In genomic region chr14:79467621-79468020, GRCm38 (mm10) we compare ENCODE assay signal across 8 mouse cellular contexts. TPM values are rescaled to one million over a fixed set of nuclear protein-coding genes. Genes with fewer than 3 reads are reported as not detected.
DNase-seq lines count a peak whose midpoint lies in the region; ATAC-seq and TF ChIP-seq lines count a peak whose summit lies in the region.

No protein-coding gene starts in this region.

- peak; percentile 95 for TF ChIP-seq CTCF in layer of hippocampus, adult 2 months (conservative IDR thresholded peaks at IDR 0.05)

- no peaks in the 10 kb centered on the region for H3K9me3 ChIP-seq in heart, embryonic 11.5 days (replicated peaks; ENCODE audit: control insufficient read depth, low read length)
- H3K9me3 ChIP-seq in embryonic facial prominence, embryonic 11.5 days (replicated peaks; ENCODE audit: control insufficient read depth, low read length), result no peaks in the 10 kb centered on the region
- no peaks in the 10 kb centered on the region for H3K9me3 ChIP-seq in forebrain, embryonic 15.5 days

- ATAC-seq in heart, embryonic 11.5 days (replicated peaks; ENCODE audit: insufficient number of reproducible peaks, low FRiP score, low TSS enrichment), result no peak
- ATAC-seq in embryonic facial prominence, embryonic 11.5 days (replicated peaks; ENCODE audit: insufficient number of reproducible peaks, low FRiP score, low TSS enrichment, low read depth), result no peak
- ATAC-seq in forebrain, embryonic 15.5 days (replicated peaks), result no peak

- H3K9ac ChIP-seq in heart, embryonic 11.5 days (ENCODE audit: low read depth, low read length), result no peak overlapping the region
- no peak overlapping the region for H3K9ac ChIP-seq in embryonic facial prominence, embryonic 11.5 days (replicated peaks; ENCODE audit: low read length)
- no peak overlapping the region for H3K9ac ChIP-seq in forebrain, embryonic 15.5 days (replicated peaks)

- H3K27ac ChIP-seq in heart, embryonic 11.5 days (ENCODE audit: low read depth, low read length), result no peak overlapping the region
- H3K27ac ChIP-seq in embryonic facial prominence, embryonic 11.5 days (replicated peaks; ENCODE audit: low read depth, low read length), result no peak overlapping the region
- peak overlapping the region; percentile 40; the same call in 1 of the 2 replicates for H3K27ac ChIP-seq in layer of hippocampus, adult 2 months
- no peak overlapping the region for H3K27ac ChIP-seq in forebrain, embryonic 15.5 days (replicated peaks)

- H3K4me3 ChIP-seq in heart, embryonic 11.5 days (ENCODE audit: low read depth, low read length), result no peak overlapping the region
- no peak overlapping the region for H3K4me3 ChIP-seq in embryonic facial prominence, embryonic 11.5 days (ENCODE audit: low read depth, low read length)
- H3K4me3 ChIP-seq in layer of hippocampus, adult 2 months, result no peak overlapping the region
- no peak overlapping the region for H3K4me3 ChIP-seq in forebrain, embryonic 15.5 days

- DNase-seq in heart, adult 11 months, result peak; percentile 80
- DNase-seq in urinary bladder, postnatal 36 days (ENCODE audit: low spot score in 2 of 2), result peak; percentile 35 to 52
- no peak for DNase-seq in urinary bladder, postnatal 4 days (ENCODE audit: low spot score in 2 of 2)
- DNase-seq in embryonic facial prominence, embryonic 11.5 days (ENCODE audit: low spot score), result peak; percentile 74
- DNase-seq in layer of hippocampus, adult 2 months (ENCODE audit: low spot score in 2 of 2), result peak; percentile 58 to 64
- peak; percentile 53 for DNase-seq in naive thymus-derived CD4-positive, alpha-beta T cell, adult 2 months (ENCODE audit: low read depth)

- no peaks in the 10 kb centered on the region for H3K27me3 ChIP-seq in heart, embryonic 11.5 days (ENCODE audit: control insufficient read depth, insufficient read depth, low read length)
- H3K27me3 ChIP-seq in embryonic facial prominence, embryonic 11.5 days (ENCODE audit: control insufficient read depth, insufficient read depth, low read length), result no peaks in the 10 kb centered on the region
- no peaks in the 10 kb centered on the region for H3K27me3 ChIP-seq in forebrain, embryonic 15.5 days

- H3K36me3 ChIP-seq in heart, embryonic 11.5 days (ENCODE audit: control insufficient read depth, insufficient read depth, low read length), result peaks cover 38% of the 10 kb centered on the region
- no peaks in the 10 kb centered on the region; the same call in none of the 2 replicates for H3K36me3 ChIP-seq in embryonic facial prominence, embryonic 11.5 days (replicated peaks; ENCODE audit: control insufficient read depth, insufficient read depth, low read depth, low read length)
- H3K36me3 ChIP-seq in forebrain, embryonic 15.5 days, result peaks cover 80% of the 10 kb centered on the region

- no peaks in the 10 kb centered on the region for H3K4me1 ChIP-seq in heart, embryonic 11.5 days (ENCODE audit: control insufficient read depth, insufficient read depth, low read length)
- no peaks in the 10 kb centered on the region for H3K4me1 ChIP-seq in embryonic facial prominence, embryonic 11.5 days (ENCODE audit: control insufficient read depth, insufficient read depth, low read length)
- no peaks in the 10 kb centered on the region for H3K4me1 ChIP-seq in forebrain, embryonic 15.5 days

- 20% methylated on average over 3 of the region's 3 CpGs for WGBS in heart, embryonic 11.5 days (ENCODE audit: insufficient replicate concordance)
- 23% methylated on average over 3 of the region's 3 CpGs for WGBS in embryonic facial prominence, embryonic 11.5 days
- 23% methylated on average over 3 of the region's 3 CpGs for WGBS in forebrain, embryonic 15.5 days

- no peak overlapping the region for H3K4me2 ChIP-seq in heart, embryonic 11.5 days
- no peak overlapping the region for H3K4me2 ChIP-seq in embryonic facial prominence, embryonic 11.5 days (ENCODE audit: low read depth, low read length)
- H3K4me2 ChIP-seq in forebrain, embryonic 15.5 days (replicated peaks), result no peak overlapping the region

RNA-seq across cellular contexts. Expression of gene Elf1, which starts 13.4 kb away (rescaled TPM):
- polyA plus RNA-seq in heart, embryonic 11.5 days (2014; fragmentation: Nextera tagmentation; extraction: Ambion mirVana), result 8.3 and 8.6 TPM in 2 replicates
- polyA plus RNA-seq in embryonic facial prominence, embryonic 11.5 days (2014; fragmentation: Nextera tagmentation; extraction: Ambion mirVana), result 8.3 and 10.1 TPM in 2 replicates
- total RNA-seq in layer of hippocampus, adult 2 months (2021), result 1 to 10 TPM; 4.6 to 4.8 TPM
- 3.3 and 3.7 TPM in 2 replicates for polyA plus RNA-seq in forebrain, embryonic 15.5 days (2015; fragmentation: Nextera tagmentation; extraction: Ambion mirVana)

RNA-seq across cellular contexts. Expression of gene Wbp4, which starts 13.7 kb away (rescaled TPM):
- 35.7 and 38.2 TPM in 2 replicates for polyA plus RNA-seq in heart, embryonic 11.5 days (2014; fragmentation: Nextera tagmentation; extraction: Ambion mirVana)
- 62.6 and 69.4 TPM in 2 replicates for polyA plus RNA-seq in embryonic facial prominence, embryonic 11.5 days (2014; fragmentation: Nextera tagmentation; extraction: Ambion mirVana)
- 10 to 100 TPM; 50.4 to 52.8 TPM for total RNA-seq in layer of hippocampus, adult 2 months (2021)
- 43.4 and 46.8 TPM in 2 replicates for polyA plus RNA-seq in forebrain, embryonic 15.5 days (2015; fragmentation: Nextera tagmentation; extraction: Ambion mirVana)

RNA-seq across cellular contexts. Expression of gene Kbtbd6, which starts 16.0 kb away (rescaled TPM):
- 2.5 and 3.2 TPM in 2 replicates for polyA plus RNA-seq in heart, embryonic 11.5 days (2014; fragmentation: Nextera tagmentation; extraction: Ambion mirVana)
- polyA plus RNA-seq in embryonic facial prominence, embryonic 11.5 days (2014; fragmentation: Nextera tagmentation; extraction: Ambion mirVana), result 6.3 and 7.4 TPM in 2 replicates
- 1 to 10 TPM in 1 of 2 experiments, under 1 TPM in 1; 0.91 to 1.2 TPM for total RNA-seq in layer of hippocampus, adult 2 months (2021)
- 3.0 and 4.0 TPM in 2 replicates for polyA plus RNA-seq in forebrain, embryonic 15.5 days (2015; fragmentation: Nextera tagmentation; extraction: Ambion mirVana)

RNA-seq across cellular contexts. Expression of gene Kbtbd7, which starts 41.3 kb away (rescaled TPM):
- 9.1 and 11.1 TPM in 2 replicates for polyA plus RNA-seq in heart, embryonic 11.5 days (2014; fragmentation: Nextera tagmentation; extraction: Ambion mirVana)
- 22.0 and 22.8 TPM in 2 replicates for polyA plus RNA-seq in embryonic facial prominence, embryonic 11.5 days (2014; fragmentation: Nextera tagmentation; extraction: Ambion mirVana)
- total RNA-seq in layer of hippocampus, adult 2 months (2021), result 10 to 100 TPM; 39.9 to 44.0 TPM
- 23.6 and 23.7 TPM in 2 replicates for polyA plus RNA-seq in forebrain, embryonic 15.5 days (2015; fragmentation: Nextera tagmentation; extraction: Ambion mirVana)

Comparison
In these comparisons a context has a peak if more than half of its experiments do, and no peak if none do; other contexts are left out.
1. DNase-seq: peak in heart, adult 11 months (single experiment), urinary bladder, postnatal 36 days (2 of 2), embryonic facial prominence, embryonic 11.5 days (single experiment), layer of hippocampus, adult 2 months (2 of 2) and naive thymus-derived CD4-positive, alpha-beta T cell, adult 2 months (single experiment); none in urinary bladder, postnatal 4 days (0 of 2).